Mouse (Mus musculus) left cerebral cortex, postnatal 14 days (tissue): Measurements from ENCODE around the gene Pdgfd. TPM values are rescaled to one million over a fixed set of nuclear protein-coding genes. Genes with fewer than 3 reads are reported as not detected.

Experiments used
- total RNA-seq, 2 experiments: library from RNA; stranded (reverse); gene quantifications; 2 replicates each; pipeline ENCODE4 v1.2.3; 2021

The Pdgfd gene
- total RNA-seq, 2 experiments from 2014 or later = 2.0 to 4.1 TPM

Other genes with a start within 250 kb of the Pdgfd start
- not detected for gene Ddi1, start 101.3 kb downstream of the Pdgfd start, total RNA-seq